Mouse (Mus musculus) adrenal gland, postnatal 14 days (tissue): ENCODE results near the gene Ache. TPM values are rescaled to one million over a fixed set of nuclear protein-coding genes. Genes with fewer than 3 reads are reported as not detected.
A peak's percentile ranks its signal among the peaks of the same experiment; 100 is the strongest.

Source experiments
- DNase-seq: peaks from one replicate; pipeline ENCODE4 v3.0.0; 2021; ENCODE audit warnings: mixed read lengths
- microRNA-seq, 2 experiments: library from miRNA; unstranded; fragments of <30 nt; microRNA quantifications; one replicate each; pipeline ENCODE4 v1.2.0; 2021
- total RNA-seq: library from RNA; stranded (reverse); gene quantifications from 2 replicates; pipeline ENCODE4 v1.2.3, GENCODE M21; 2021

Ache gene
- total RNA-seq, 1 experiment from 2014 or later, result 10.3 TPM

DNA sequence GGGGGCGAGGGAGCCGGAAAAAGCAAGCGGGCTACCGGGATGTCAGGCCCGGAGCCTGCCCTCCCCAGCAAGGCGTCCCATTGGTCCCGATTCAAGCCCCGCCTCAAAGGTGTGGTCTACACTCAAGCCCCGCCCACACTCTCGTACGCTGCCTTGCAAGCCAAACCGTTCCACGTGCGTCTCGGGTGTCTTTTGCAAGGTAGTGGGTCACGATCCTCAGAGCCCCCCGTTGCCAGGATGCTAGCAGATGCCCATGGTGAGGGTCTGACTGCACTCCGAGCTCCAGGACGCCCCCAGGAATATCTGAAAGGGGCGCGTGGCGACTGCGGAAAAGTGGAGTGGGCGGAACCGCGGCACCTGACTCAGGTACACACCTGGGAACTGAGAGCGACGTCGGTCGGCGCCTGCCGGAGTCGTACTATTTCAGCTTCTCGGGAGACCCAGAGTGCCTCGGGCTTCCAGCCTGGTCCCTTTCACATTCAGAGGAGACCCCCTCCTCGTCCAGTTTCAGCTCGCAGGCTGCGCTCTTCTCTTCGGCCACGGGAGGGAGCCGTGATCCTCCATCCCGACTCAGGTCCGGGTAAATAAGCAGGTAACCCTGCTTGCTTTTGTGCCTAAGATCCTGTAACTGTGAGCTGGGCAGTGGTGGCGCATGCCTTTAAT, 46.3 kb downstream of the Ache start, which contains the start of gene Slc12a9:
Slc12a9 (minus strand) TSS at position 86 of the 663 bp plus-strand sequence.
- DNase-seq, result peak; percentile 97

DNA sequence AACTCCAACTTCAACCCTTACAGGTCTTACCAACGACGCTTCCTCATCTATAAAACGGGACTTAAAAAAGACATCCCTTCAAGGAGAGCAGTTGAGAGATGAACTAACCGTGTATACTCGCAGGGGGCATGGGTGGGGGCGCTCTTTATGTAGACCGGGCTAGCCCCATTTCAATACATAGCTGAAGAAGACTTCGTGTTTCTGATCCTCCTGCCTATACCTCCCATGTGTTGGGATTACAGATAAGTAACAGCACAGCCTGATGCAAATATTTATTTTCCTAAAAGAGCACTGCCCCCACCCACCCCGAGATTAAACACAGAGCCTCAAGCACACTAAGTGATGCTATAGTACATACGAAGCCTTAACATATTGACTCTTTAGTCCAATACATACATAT, 47.0 kb downstream of the Ache start:
- DNase-seq, result no peak

GRCm38 (mm10) chr5:137335066-137335465, 47.7 kb downstream of the Ache start:
- no peak for DNase-seq

GRCm38 (mm10) chr5:137337190-137337589, 49.9 kb downstream of the Ache start:
- DNase-seq, result no peak

GRCm38 (mm10) chr5:137338256-137338655, 50.9 kb downstream of the Ache start:
- DNase-seq, result peak; percentile 96

- DNase-seq, result peak; percentile 69
Measured at GRCm38 (mm10) chr5:137338663-137339289, 51.5 kb downstream of the Ache start.

- DNase-seq, result peak; percentile 61
Measured at GRCm38 (mm10) chr5:137339290-137339979, 52.1 kb downstream of the Ache start.

DNA sequence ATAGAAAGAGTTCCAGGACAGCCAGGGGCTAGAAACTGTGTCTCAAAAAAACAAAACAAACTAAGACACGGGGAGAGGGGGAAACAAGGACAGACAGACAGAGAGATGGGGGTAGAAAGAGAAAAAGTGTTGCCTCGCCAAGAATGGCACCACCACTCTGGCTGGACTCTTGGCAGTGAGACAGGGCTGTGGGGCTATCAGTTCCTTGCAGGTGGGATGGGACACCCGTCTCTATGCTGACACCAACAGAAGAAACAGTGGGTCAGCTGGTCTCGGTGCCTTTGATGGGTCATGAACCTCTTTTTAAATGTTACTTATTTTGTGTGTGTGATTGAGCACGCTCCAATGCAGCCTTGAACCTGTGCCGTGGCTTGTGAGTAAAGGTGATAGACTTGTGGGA, 52.9 kb downstream of the Ache start:
- no peak for DNase-seq

DNA sequence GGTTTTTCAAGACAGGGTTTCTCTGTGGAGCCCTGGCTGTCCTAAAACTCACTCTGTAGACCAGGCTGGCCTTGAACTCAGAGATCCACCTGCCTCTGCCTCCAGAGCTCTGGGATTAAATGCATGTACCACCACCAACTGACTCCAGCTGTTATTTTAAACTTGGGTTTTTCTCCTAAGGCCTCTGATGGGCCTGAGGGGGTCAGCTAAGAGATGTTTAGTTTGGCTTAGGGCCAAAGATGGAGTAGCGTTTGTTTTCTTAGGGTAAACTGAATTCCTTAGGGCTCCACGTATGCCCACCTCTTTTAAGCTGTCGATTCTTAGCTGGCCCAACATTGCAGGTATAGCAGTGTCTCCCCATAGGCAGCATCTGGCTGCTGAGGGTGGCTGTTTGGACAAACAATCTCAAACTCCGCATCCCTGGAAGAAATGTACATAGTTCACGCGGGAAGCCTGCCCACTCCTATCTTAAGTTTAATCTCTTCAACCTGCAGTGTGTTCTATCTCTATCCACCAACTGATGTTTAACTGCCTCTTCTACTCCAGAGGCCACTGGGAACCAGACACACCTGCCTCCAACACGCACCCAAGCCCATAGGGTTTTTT, 55.2 kb downstream of the Ache start:
- DNase-seq, result no peak

- no peak for DNase-seq
Measured at GRCm38 (mm10) chr5:137343412-137343811, 56.1 kb downstream of the Ache start.

DNA sequence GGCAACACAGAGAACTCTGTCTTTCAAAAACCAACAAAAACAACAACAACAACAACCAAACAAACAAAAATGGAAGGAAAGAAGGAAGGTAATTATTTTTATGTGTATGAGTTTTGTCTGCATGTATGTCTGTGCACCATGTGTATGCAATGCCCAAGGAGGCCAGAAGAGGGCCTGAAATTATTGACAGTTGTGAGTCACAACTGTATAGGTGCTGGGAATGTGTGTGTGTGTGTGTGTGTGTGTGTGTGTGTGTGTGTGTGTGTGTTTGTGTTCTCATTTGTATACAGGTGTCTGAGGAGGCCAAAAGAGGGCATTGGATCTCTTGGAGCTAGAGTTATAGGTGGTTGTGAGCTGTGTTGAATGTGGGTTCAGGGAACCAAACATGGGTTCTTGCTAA, 56.5 kb downstream of the Ache start:
- no peak for DNase-seq

Small RNA genes lying within 50 kb of the gene (microRNA-seq; reads per million reads assigned to microRNA genes)
- gene Mir7036 (0.38 to 0.43 reads per million in 2 experiments), gene Mir8116 (0 reads per million in 2 experiments)

Other genes starting within 250 kb of the Ache start
- gene Ap1s1, start 241.4 kb upstream of the Ache start, total RNA-seq, result 88.6 and 92.6 TPM in 2 replicates
- 2.0 and 2.6 TPM in 2 replicates for gene Serpine1, start 215.3 kb upstream of the Ache start, total RNA-seq
- gene Trim56, start 171.3 kb upstream of the Ache start, total RNA-seq, result 38.1 and 39.8 TPM in 2 replicates
- not detected in 2 replicates for gene Muc3, start 138.2 kb upstream of the Ache start, total RNA-seq
- gene Muc3a, start 75.1 kb upstream of the Ache start, total RNA-seq, result 0.19 and 0.98 TPM in 2 replicates
- gene Ufsp1, start 7.1 kb downstream of the Ache start, total RNA-seq, result 8.0 and 11.9 TPM in 2 replicates
- gene Srrt, start 20.2 kb downstream of the Ache start, total RNA-seq, result 139 and 168 TPM in 2 replicates
- 29.2 and 34.7 TPM in 2 replicates for gene Trip6, start 26.9 kb downstream of the Ache start, total RNA-seq
- 9.4 and 13.0 TPM in 2 replicates for gene Slc12a9, start 46.1 kb downstream of the Ache start, total RNA-seq
- 65.1 and 69.7 TPM in 2 replicates for gene Ephb4, start 62.6 kb downstream of the Ache start, total RNA-seq
- not detected in 2 replicates for gene Zan, start 189.5 kb downstream of the Ache start, total RNA-seq
- 22.3 and 26.2 TPM in 2 replicates for gene Pop7, start 215.0 kb downstream of the Ache start, total RNA-seq
- 30.5 and 36.6 TPM in 2 replicates for gene Gigyf1, start 231.0 kb downstream of the Ache start, total RNA-seq
- gene Epo, start 245.7 kb downstream of the Ache start, total RNA-seq, result not detected in 2 replicates
- gene Gnb2, start 246.0 kb downstream of the Ache start, total RNA-seq, result 574 and 611 TPM in 2 replicates